Mouse (Mus musculus) c-Kit-positive CD71-positive TER-119-negative erythroid progenitor cells, embryonic 14.5 days (primary cell): ENCODE data around the gene Cdc37.
"Not testable (repeated sequence)": the region's sequence is repeated elsewhere in the genome, so short reads cannot be mapped to it uniquely, and the experiment has no call there.

ENCODE experiments used
- DNase-seq: peaks from one replicate; pipeline ENCODE4 v3.0.0-alpha.2; 2013; ENCODE audit warnings: low read depth

The Cdc37 gene

GRCm38 (mm10) chr9:21149654-21150419, at the start of gene Cdc37:
Gene Cdc37 (minus strand): TSS chr9:21149982.
- peak; percentile 88 for DNase-seq

DNA sequence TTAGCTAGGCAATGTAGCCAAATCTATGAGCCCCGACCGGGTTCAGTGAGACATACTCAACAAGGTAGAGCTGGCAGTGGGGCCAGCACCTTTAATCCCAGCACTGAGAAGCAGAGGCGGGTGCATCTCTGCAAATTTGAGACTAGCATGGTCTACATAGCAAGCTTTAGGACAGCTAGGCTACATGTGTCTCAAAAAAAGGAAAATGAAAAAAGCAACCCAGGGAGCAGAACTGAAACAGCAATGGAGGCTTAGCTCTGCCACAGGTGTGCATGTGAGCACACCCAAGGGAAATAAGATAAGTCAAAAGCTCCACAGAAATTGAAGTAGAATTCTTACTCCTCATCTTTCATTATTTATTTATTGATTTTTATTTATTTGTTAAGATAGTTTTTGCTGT, 49.2 kb upstream of the Cdc37 start:
- DNase-seq = no peak

DNA sequence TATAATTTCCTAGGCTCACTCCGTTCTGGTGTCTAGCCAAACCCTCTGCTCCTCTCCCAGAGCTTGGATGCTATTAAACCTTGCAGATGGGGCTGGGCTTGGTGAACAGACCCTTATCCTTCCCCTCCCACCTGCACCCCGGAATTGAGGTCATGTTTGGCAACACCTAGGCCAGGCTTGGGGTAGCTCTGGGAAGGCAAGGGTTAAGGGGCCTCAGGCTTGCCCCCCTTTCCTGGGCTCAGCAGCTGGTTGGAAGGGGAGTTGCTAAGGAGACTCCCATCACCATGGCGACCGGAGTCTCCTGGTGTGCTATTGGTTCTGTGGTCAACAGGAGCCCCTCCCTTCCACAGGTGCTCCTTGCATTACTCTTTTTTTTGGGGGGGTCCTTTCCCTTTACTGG, 48.2 kb upstream of the Cdc37 start:
- no peak for DNase-seq

DNA sequence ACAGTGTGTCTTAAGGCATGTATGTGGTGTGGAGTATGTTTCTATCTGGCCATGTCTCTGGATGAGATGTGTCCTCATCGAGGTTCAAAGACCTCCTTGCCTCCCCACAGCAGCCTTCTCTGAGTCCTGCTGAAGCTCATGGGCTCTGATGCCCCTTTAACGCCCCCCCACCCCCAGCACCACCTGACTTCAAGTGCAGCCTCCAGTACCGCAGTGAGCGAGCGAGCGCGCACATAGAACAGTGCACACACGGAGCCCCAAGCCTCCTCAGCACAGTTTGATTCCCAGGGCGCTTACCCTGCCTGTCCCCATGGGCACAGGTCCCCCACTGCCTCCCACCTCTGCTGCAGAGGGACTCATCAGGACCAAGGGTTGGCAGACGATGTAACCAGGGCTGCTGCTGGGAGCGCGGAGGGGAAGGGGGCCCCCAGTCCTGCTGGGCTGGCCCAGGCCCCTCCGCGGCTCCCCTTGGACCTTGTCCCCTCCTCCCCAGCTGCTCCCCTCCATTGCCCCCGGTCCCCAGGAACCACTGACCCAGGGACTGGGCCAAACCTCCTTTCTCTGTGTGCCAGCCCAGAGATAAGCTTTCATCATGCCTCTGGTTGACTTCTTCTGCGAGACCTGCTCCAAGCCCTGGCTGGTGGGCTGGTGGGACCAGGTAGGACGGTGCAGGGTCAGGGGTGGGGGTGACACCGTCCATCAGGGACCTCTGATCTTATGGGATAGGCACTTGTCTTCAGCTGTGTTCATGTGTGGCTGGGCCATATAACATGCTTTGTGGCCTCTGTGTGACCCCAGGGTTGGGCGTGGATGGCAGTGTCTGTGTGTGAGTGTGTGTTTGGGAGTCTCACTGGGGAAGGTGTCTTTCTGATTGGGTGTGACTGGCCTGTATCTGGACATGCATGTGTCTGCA, 47.0 kb upstream of the Cdc37 start:
- no peak for DNase-seq

- not testable (repeated sequence) for DNase-seq
Measured at GRCm38 (mm10) chr9:21195736-21196505, 46.1 kb upstream of the Cdc37 start.

GRCm38 (mm10) chr9:21194787-21195493, 45.2 kb upstream of the Cdc37 start:
- DNase-seq = no peak

- DNase-seq = no peak
Measured at GRCm38 (mm10) chr9:21193786-21194185, 44.0 kb upstream of the Cdc37 start.

DNA sequence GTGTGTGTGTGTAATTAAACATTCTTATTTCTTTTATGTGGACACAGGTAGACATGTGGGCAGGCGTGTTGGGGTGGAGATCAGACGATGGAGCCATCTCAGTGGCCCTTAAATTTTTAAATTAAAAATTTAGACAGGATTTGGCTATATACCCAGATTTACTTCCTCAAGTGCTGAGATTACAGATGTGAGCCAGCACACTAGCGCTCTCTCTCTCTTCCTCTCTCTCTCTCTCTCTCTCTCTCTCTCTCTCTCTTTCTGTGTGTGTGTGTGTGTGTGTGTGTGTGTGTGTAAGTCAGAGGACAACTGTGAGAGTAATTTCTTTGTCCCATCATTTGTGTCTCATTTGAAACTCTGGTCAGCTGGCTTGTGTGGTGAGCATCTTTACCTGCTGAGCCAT, 40.9 kb upstream of the Cdc37 start:
- no peak for DNase-seq

GRCm38 (mm10) chr9:21189905-21190304, 40.1 kb upstream of the Cdc37 start:
- no peak for DNase-seq

- no peak for DNase-seq
Measured at GRCm38 (mm10) chr9:21185436-21185835, 35.7 kb upstream of the Cdc37 start.

DNA sequence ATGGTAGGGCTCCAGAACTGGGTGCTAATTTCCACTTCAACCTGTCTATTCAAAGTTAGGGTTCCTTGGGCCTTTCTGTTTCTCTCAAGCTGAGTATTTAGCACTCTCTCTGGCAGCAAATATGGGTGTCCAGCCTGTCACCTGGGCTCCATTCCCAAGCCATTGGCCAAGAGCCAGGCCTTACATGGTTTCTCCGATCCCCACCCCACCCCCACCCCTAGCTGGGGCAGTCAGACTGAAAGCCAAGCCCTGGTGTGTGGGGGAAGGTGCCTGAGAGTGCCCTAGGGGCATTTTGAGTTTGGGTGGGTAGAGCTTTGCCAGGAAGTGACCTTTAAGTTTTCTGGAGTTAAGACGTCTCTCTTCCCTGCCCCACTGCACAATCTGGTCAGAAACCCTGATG, 35.0 kb upstream of the Cdc37 start:
- DNase-seq = no peak

GRCm38 (mm10) chr9:21183905-21184413, 34.2 kb upstream of the Cdc37 start:
- no peak for DNase-seq

DNA sequence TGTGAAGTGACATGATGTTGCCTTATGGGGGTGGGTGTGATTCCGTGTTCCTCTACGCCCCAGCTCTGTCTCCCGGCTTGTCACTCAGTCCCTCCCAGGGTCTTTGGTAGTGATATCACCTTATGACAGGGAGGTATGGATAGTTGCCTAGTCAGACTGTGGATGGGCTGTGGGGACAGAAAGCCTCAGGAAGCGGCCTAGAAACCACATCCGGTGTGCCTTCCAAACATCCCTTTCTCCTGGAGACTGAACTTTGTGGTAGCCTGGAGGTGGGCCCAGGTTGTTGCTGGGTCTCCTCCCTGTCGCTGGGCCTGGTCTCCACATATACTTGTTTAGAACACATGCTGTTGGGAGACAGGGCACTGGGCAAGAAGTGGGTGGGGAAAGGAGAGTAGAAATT, 33.6 kb upstream of the Cdc37 start:
- DNase-seq = no peak

GRCm38 (mm10) chr9:21181421-21182220, 31.8 kb upstream of the Cdc37 start:
- no peak for DNase-seq

- no peak for DNase-seq
Measured at GRCm38 (mm10) chr9:21180841-21181240, 31.1 kb upstream of the Cdc37 start.

DNA sequence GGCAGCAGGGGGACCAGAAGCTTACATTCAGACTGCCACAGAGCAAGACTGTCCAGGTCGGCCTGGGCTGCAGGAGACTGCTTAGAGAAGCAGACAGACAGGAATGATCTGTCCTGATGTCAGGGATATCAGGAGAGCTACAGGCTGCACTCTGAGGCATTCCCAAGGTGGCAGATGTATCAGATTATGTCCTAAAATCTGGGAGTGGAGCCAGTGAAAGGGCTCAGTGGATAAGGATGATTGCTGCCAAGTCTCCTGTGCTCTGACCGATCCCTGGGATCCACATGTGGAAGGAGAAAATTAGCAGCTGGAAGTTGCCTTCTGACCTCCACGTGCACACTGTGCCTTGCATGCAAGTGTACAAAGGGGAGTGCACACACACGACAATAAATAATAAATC, 30.6 kb upstream of the Cdc37 start:
- DNase-seq = no peak

DNA sequence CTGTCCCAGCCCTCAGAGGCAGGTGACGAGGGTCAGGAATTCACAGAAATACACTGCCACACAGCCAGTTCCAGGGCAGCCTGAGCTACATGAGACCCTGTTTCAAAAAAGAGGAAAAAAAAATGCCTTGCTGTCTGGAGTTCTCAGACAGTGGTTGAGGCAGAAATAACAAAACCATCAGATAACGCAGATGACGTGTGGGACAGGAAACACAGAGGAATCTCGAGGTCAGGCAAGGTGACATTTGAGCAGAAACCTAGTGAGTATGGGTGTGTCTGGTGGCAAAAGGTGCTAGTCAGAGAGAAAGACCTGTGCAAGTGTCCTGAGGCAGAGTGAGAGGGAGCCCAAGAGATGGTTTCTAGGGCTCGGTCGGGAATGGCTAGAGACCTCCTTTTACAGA, 22.6 kb upstream of the Cdc37 start:
- DNase-seq = no peak

DNA sequence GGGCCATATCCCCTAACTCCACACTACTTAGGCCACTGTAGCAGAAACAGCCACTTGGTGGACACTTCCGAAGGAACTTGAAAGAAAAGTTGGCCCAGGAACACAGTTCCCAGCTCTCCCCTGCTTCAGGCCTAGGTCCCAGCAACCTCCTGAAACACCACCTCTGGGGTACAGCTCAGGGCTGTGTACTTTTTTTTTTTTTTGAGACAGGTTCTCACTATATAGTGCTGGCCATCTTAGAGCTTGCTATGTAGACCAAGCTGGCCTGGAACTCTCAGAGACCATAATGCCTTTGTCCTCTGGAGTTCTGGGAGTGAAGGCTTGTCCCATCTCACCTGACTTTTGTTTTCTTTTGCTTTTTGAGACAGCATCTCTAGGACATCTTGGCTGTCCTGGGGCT, 19.4 kb upstream of the Cdc37 start:
- DNase-seq = no peak

GRCm38 (mm10) chr9:21168161-21169123, 18.7 kb upstream of the Cdc37 start:
- peak; percentile 85 for DNase-seq
